Mouse (Mus musculus) liver, embryonic 16.5 days (tissue): ENCODE measurements around the gene Spsb1. TPM values are rescaled to one million over a fixed set of nuclear protein-coding genes. Genes with fewer than 3 reads are reported as not detected.

Source experiments
- ATAC-seq: fragments of 200-750 bp; cut with Nextera tagmentation; 2 replicates; pipeline ENCODE4 v1.8.0; 2017; ENCODE audit warnings: low read depth, mild to moderate bottlenecking, moderate number of reproducible peaks, moderate library complexity
- H3K27ac ChIP-seq: fragments of 300-500 bp; sonication (generic); 2 replicates; pipeline ENCODE4 v1.5.1; 2014; ENCODE audit warnings: mild to moderate bottlenecking, low read length
- H3K27me3 ChIP-seq: fragments of 300-500 bp; sonication (generic); 2 replicates; pipeline ENCODE4 v1.6.1; 2014; ENCODE audit warnings: low read depth, low read length, mixed read lengths; ENCODE audit not compliant: control insufficient read depth, insufficient read depth
- H3K36me3 ChIP-seq: fragments of 300-500 bp; sonication (generic); 2 replicates; pipeline ENCODE4 v1.6.1; 2014; ENCODE audit warnings: mild to moderate bottlenecking; ENCODE audit not compliant: control insufficient read depth, insufficient read depth
- H3K4me1 ChIP-seq: fragments of 300-500 bp; sonication (generic); 2 replicates; pipeline ENCODE4 v1.6.1; 2014; ENCODE audit warnings: low read depth, low read length, mixed read lengths; ENCODE audit not compliant: control insufficient read depth
- H3K4me2 ChIP-seq: fragments of 300-500 bp; sonication (generic); 2 replicates; pipeline ENCODE4 v1.6.1; 2014; ENCODE audit warnings: low read depth, low read length, mixed read lengths
- H3K4me3 ChIP-seq: fragments of 300-500 bp; sonication (generic); 2 replicates; pipeline ENCODE4 v1.5.1; 2014; ENCODE audit warnings: low read depth, mild to moderate bottlenecking, low read length
- H3K9ac ChIP-seq: fragments of 300-500 bp; sonication (generic); 2 replicates; pipeline ENCODE4 v1.6.1; 2014; ENCODE audit warnings: low read depth, low read length
- H3K9me3 ChIP-seq: fragments of 300-500 bp; sonication (generic); replicated peaks from 2 replicates; pipeline ENCODE4 v1.6.1; 2016; ENCODE audit warnings: low read length; ENCODE audit not compliant: control insufficient read depth
- WGBS: fragments of 180-500 bp; shearing (Covaris S2); extraction: QIAGEN DNeasy Blood & Tissue Kit; methylation state at CpG from one replicate; pipeline ENCODE4 v1.1.7; 2014; ENCODE audit not compliant: insufficient replicate concordance; 5-methylcytosine and 5-hydroxymethylcytosine counted together
- polyA plus RNA-seq: library from polyadenylated mRNA; unstranded; fragments of >200 nt; fragmentation: Nextera tagmentation; extraction: Ambion mirVana; gene quantifications from 2 replicates; pipeline ENCODE4 v1.2.1, GENCODE M21; 2015

The Spsb1 gene
- polyA plus RNA-seq, 1 experiment from 2014 or later: 0.89 TPM

DNA sequence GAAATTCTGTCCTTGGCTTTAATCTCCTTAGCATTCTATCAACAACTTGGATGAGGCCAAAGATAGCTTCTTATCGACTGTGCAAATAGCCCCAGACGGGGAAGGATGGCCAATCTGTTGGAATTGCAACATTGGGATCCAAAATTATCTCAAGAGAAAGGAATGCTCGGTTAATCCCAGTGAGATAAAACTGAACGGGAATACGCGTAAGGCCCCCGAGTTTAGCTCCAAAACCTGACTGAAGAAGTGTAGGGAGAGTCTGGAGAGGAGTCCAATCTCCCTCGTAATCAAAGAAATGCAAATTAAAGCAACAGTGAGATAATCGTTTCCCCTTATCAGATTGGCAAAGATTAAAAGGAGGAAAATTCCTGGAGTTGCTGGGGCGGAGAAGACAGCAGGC lies 104.2 kb downstream of the Spsb1 start:
- H3K4me3 ChIP-seq: no peak overlapping the region
- H3K36me3 ChIP-seq: no peaks in the 10 kb centered on the region
- no peak for ATAC-seq
- no peak overlapping the region for H3K27ac ChIP-seq
- H3K27me3 ChIP-seq: 0 out of 2 replicates have a peak, but pooled peaks cover 2% of the 10 kb centered on the region
- H3K4me1 ChIP-seq: peaks cover 4% of the 10 kb centered on the region; the same call in 1 of the 2 replicates
- no peaks in the 10 kb centered on the region for H3K9me3 ChIP-seq
- 54% methylated on average over 10 of the region's 10 CpGs for WGBS
- H3K4me2 ChIP-seq: no peak overlapping the region
- H3K9ac ChIP-seq: no peak overlapping the region

DNA sequence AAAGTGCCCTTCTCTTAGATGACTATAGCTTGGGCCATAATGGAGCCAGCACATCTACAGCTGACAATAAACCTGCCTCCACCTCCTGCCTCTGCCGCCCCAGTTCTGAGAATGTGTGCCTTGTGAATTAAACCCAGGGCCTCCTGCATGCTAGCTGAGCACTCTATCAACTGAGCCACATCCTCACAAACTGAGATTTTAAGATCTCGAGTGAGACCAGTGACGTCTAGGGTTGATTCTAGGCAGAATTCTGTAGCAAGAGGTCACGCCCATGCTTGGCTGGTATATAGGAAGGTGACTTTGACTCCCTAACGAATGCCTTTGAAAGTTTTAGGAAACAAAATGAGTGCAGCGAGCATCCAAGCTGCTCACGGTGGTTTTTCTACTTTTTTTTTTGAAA lies 104.8 kb downstream of the Spsb1 start:
- 0 out of 2 replicates have a peak, but pooled peaks cover 2% of the 10 kb centered on the region for H3K27me3 ChIP-seq
- no peaks in the 10 kb centered on the region for H3K36me3 ChIP-seq
- no peak for ATAC-seq
- H3K4me1 ChIP-seq: peaks cover 4% of the 10 kb centered on the region; the same call in 1 of the 2 replicates
- 54% methylated on average over 7 of the region's 7 CpGs for WGBS
- no peak overlapping the region for H3K4me3 ChIP-seq
- H3K9ac ChIP-seq: no peak overlapping the region
- H3K27ac ChIP-seq: no peak overlapping the region
- H3K9me3 ChIP-seq: no peaks in the 10 kb centered on the region
- H3K4me2 ChIP-seq: no peak overlapping the region

DNA sequence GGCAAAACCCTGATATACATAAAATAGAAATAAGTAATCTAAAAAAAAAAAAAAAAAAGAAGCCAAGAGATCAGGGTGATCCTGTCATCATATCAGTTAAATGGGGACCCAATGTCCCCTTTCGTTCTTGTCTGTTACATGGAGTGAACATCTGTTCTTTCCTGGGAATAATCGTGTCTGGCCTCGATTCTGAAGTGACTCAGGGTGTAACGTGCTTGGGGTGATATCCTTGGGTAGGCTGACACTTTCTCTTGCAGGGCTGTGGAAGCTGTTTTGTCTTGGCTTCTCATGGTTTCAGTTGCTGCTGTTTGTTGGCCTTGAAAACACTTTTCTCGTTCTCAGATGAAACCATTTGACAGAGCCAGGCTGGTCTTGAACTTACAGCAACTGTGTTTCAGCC lies 105.8 kb downstream of the Spsb1 start:
- Histone ChIP-seq H3K27ac (no peak overlapping the region), H3K36me3 (no peaks in the 10 kb centered on the region), H3K9me3 (no peaks in the 10 kb centered on the region), H3K9ac (no peak overlapping the region), H3K4me1 (no peaks in the 10 kb centered on the region), H3K4me2 (no peak overlapping the region), H3K27me3 (0 out of 2 replicates have a peak, but pooled peaks cover 2% of the 10 kb centered on the region), H3K4me3 (no peak overlapping the region)
- ATAC-seq: no peak
- WGBS: 58% methylated on average over 5 of the region's 5 CpGs

- 0 out of 2 replicates have a peak, but pooled peaks cover 2% of the 10 kb centered on the region for H3K27me3 ChIP-seq
- WGBS: 63% methylated on average over 22 of the region's 22 CpGs
- no peak for ATAC-seq
- no peaks in the 10 kb centered on the region for H3K36me3 ChIP-seq
- H3K9me3 ChIP-seq: no peaks in the 10 kb centered on the region
- no peak overlapping the region for H3K9ac ChIP-seq
- H3K27ac ChIP-seq: no peak overlapping the region
- H3K4me1 ChIP-seq: no peaks in the 10 kb centered on the region
- no peak overlapping the region for H3K4me2 ChIP-seq
- H3K4me3 ChIP-seq: no peak overlapping the region
These were observed 107.8 kb downstream of the Spsb1 start for GRCm38 (mm10) chr4:149846861-149847631.

Other genes starting within 250 kb of the Spsb1 start
- 5.4 and 6.5 TPM in 2 replicates for gene Tmem201, start 217.0 kb downstream of the Spsb1 start, polyA plus RNA-seq
- gene Slc25a33, start 180.8 kb downstream of the Spsb1 start, polyA plus RNA-seq: 10.7 and 11.3 TPM in 2 replicates
- 24.2 and 33.7 TPM in 2 replicates for gene H6pd, start 54.0 kb upstream of the Spsb1 start, polyA plus RNA-seq
- 0.37 and 0.74 TPM in 2 replicates for gene Gpr157, start 132.3 kb upstream of the Spsb1 start, polyA plus RNA-seq
- 0.21 and 0.27 TPM in 2 replicates for gene Slc2a5, start 164.2 kb upstream of the Spsb1 start, polyA plus RNA-seq
- gene Slc2a7, start 193.9 kb upstream of the Spsb1 start, polyA plus RNA-seq: 0.12 TPM in 1 of 2 replicates, not detected in the other
- gene Car6, start 246.3 kb upstream of the Spsb1 start, polyA plus RNA-seq: not detected in 2 replicates